Comparison of ENCODE assay signal across 16 mouse cellular contexts in genomic region chr14:120952434-120952833, GRCm38 (mm10). TPM values are rescaled to one million over a fixed set of nuclear protein-coding genes. Genes with fewer than 3 reads are reported as not detected.
DNase-seq lines count a peak whose midpoint lies in the region; ATAC-seq and TF ChIP-seq lines count a peak whose summit lies in the region.
"Had no signal": no experiment of that assay in that cellular context is flagged by ENCODE, and none has a peak within 500 bp of the region (broad histone marks: within the 10 kb centered on the region; RNA-seq: fewer than 3 reads in every experiment).

No protein-coding gene starts in this region.

- TF ChIP-seq CTCF in kidney, postnatal 0 days (IDR thresholded peaks at IDR 0.05; ENCODE audit: low read depth): peak; percentile 16; the same call in 1 of the 2 replicates
- TF ChIP-seq CTCF in cortical plate, adult 2 months (IDR thresholded peaks at IDR 0.05; ENCODE audit: extremely low read depth, insufficient read depth, low read length): peak; percentile 14; the same call in 1 of the 2 replicates

- H3K4me1 ChIP-seq in kidney, postnatal 0 days (replicated peaks; ENCODE audit: insufficient read depth, low read length): no peaks in the 10 kb centered on the region
- H3K4me1 ChIP-seq in cortical plate, adult 2 months (ENCODE audit: control insufficient read depth, insufficient read depth, low read length): no peaks in the 10 kb centered on the region
- H3K4me1 ChIP-seq in heart, embryonic 10.5 days: no peaks in the 10 kb centered on the region
- H3K4me1 ChIP-seq: liver, embryonic 15.5 days; midbrain, embryonic 12.5 days had no signal

- H3K4me2 ChIP-seq in kidney, postnatal 0 days (ENCODE audit: low read length): no peak overlapping the region
- H3K4me2 ChIP-seq: liver, embryonic 15.5 days; midbrain, embryonic 12.5 days had no signal

- no peaks in the 10 kb centered on the region for H3K27me3 ChIP-seq in kidney, postnatal 0 days (ENCODE audit: insufficient read depth, low read length)
- no peaks in the 10 kb centered on the region for H3K27me3 ChIP-seq in heart, embryonic 10.5 days (ENCODE audit: insufficient read depth, poor library complexity, severe bottlenecking)
- H3K27me3 ChIP-seq: liver, embryonic 15.5 days; midbrain, embryonic 12.5 days; Patski had no signal

- 53% methylated on average over 2 of the region's 2 CpGs for WGBS in kidney, postnatal 0 days
- 44% methylated on average over 2 of the region's 2 CpGs for WGBS in heart, embryonic 10.5 days

- ATAC-seq in kidney, postnatal 0 days (replicated peaks; ENCODE audit: low FRiP score, low read depth): no peak
- ATAC-seq: Patski had no signal

- H3K4me3 ChIP-seq in kidney, postnatal 0 days (replicated peaks; ENCODE audit: low read depth, low read length): no peak overlapping the region
- no peak overlapping the region for H3K4me3 ChIP-seq in cortical plate, adult 2 months (ENCODE audit: insufficient read depth, low read length)
- H3K4me3 ChIP-seq in heart, embryonic 10.5 days: no peak overlapping the region
- H3K4me3 ChIP-seq: erythroblast, embryonic 14.5 days; liver, embryonic 15.5 days; midbrain, embryonic 12.5 days had no signal

- H3K9ac ChIP-seq in kidney, postnatal 0 days (ENCODE audit: low read depth, low read length): no peak overlapping the region
- H3K9ac ChIP-seq: liver, embryonic 15.5 days; midbrain, embryonic 12.5 days had no signal

- H3K9me3 ChIP-seq in kidney, postnatal 0 days (replicated peaks; ENCODE audit: low read length): no peaks in the 10 kb centered on the region
- no peaks in the 10 kb centered on the region for H3K9me3 ChIP-seq in heart, embryonic 10.5 days
- H3K9me3 ChIP-seq: liver, embryonic 15.5 days; midbrain, embryonic 12.5 days had no signal

- H3K36me3 ChIP-seq in kidney, postnatal 0 days (ENCODE audit: insufficient read depth, low read length): peaks cover 13% of the 10 kb centered on the region; the same call in 1 of the 2 replicates
- peaks cover 24% of the 10 kb centered on the region for H3K36me3 ChIP-seq in heart, embryonic 10.5 days

- no peak for DNase-seq in kidney, postnatal 0 days (ENCODE audit: low spot score)
- no peak for DNase-seq in kidney, postnatal 25 days
- DNase-seq in thymus, postnatal 14 days: peak; percentile 16
- DNase-seq in thymus, postnatal 36 days: no peak
- DNase-seq in testis, postnatal 14 days (ENCODE audit: low spot score): peak; percentile 30
- no peak for DNase-seq in gastrocnemius, adult 8-10 months (ENCODE audit: low spot score in 2 of 2)
- no peak for DNase-seq in heart, embryonic 10.5 days (ENCODE audit: low spot score)
- DNase-seq: adrenal gland, postnatal 36 days; heart, postnatal 14 days; kidney, adult 9 months; layer of hippocampus, postnatal 36 days had no signal

- no peak for TF ChIP-seq POLR2A in cortical plate, adult 2 months (IDR thresholded peaks at IDR 0.05; ENCODE audit: extremely low read depth, insufficient read depth, low read length)

- H3K27ac ChIP-seq in kidney, postnatal 0 days: no peak overlapping the region
- no peak overlapping the region for H3K27ac ChIP-seq in cortical plate, adult 2 months (ENCODE audit: insufficient read depth, low read length)
- H3K27ac ChIP-seq in heart, embryonic 10.5 days: no peak overlapping the region
- H3K27ac ChIP-seq: liver, embryonic 15.5 days; midbrain, embryonic 12.5 days had no signal

RNA-seq across cellular contexts. Expression of gene Ipo5, which starts 41.4 kb away (rescaled TPM):
- 49.8 and 55.1 TPM in 2 replicates for polyA plus RNA-seq in kidney, postnatal 0 days (2015; fragmentation: Nextera tagmentation; extraction: Ambion mirVana)
- 67.8 and 70.8 TPM in 2 replicates for polyA plus RNA-seq in cortical plate, adult 2 months (2012; rRNA removed)
- 100 to 1,000 TPM; 124 to 128 (median 124) TPM for total RNA-seq in gastrocnemius, adult 8-10 months (2022)
- 104 and 111 TPM in 2 replicates for polyA plus RNA-seq in heart, embryonic 10.5 days (2016; fragmentation: Nextera tagmentation; extraction: Ambion mirVana)

Comparison
In these comparisons a context has a peak if more than half of its experiments do, and no peak if none do; other contexts are left out.
1. DNase-seq: peak in thymus, postnatal 14 days (single experiment) and testis, postnatal 14 days (single experiment); none in kidney, postnatal 0 days (single experiment), kidney, postnatal 25 days (0 of 2), thymus, postnatal 36 days (0 of 2), gastrocnemius, adult 8-10 months (0 of 2) and heart, embryonic 10.5 days (single experiment).